Mouse (Mus musculus) lung, adult 18-20 months (tissue): ENCODE results near the gene Ptpdc1.

Experiments
- DNase-seq, 2 experiments: peaks; one replicate each; pipeline ENCODE4 v3.0.0; 2022; ENCODE audit warnings: mixed read lengths in 2 of 2

Gene Ptpdc1

GRCm38 (mm10) chr13:48653788-48654770, 28.6 kb upstream of the Ptpdc1 start:
- DNase-seq = peak; percentile 41 to 51

GRCm38 (mm10) chr13:48651132-48652065, 25.9 kb upstream of the Ptpdc1 start:
- no peak for DNase-seq

DNA sequence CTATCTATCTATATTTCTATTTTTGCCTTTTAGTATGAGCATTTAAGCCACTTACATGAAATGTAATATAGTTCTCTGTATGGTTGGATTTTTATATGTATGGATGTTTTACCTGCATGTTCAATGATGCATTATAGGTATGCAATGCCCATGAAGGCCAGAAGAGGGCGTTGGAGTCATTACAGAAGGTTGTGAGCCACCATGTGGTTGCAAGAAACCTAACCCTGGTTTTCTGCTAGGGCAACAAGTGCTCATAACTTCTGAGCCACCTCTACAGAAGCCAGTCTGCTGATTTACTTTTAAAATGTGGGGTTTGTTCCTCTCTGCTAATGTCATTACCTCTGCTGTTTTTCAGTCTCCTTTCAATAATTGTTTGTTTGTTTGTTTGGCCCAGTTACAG, 25.2 kb upstream of the Ptpdc1 start:
- DNase-seq = no peak

DNA sequence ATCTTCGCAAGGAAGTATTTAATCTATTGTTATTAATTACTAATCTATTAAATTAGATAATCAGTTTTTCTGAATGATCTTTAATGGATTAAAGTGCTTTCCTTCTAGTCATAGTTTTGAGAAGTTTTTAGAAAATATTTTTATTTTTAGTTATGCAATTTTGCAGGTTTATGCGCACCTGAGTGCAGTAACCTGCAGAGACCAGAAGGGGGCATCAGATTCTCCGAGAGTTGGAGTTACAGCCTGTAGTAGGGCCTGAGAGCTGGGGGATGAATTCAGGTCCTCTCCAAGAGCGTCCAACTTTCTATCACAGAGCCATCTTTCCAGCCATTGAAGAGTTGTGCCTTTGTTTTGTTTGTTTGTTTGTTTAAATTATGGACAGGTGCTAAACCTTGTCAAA, 21.2 kb upstream of the Ptpdc1 start:
- no peak for DNase-seq

DNA sequence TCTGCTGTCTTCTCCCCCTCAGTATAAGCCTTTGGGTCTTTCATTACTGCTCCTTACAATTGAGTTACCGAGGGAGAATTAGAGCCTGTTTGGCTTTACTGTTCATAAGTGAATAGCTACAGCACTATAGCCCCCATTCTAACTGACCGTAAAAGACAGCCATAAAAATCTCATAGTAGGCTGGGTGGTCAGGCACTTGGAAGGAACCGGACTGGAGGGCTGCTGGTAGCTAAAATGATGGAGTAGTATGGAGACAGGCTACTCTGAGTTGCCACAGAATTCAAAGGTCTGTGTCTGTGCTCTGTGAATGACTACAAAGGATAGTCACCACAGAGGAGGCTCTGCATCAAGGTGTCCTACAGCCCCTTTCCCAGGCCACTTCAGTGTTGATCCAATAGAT, 18.5 kb upstream of the Ptpdc1 start:
- DNase-seq = no peak

- no peak for DNase-seq
Measured at GRCm38 (mm10) chr13:48643072-48643471, 17.6 kb upstream of the Ptpdc1 start.

GRCm38 (mm10) chr13:48639570-48639969, 14.1 kb upstream of the Ptpdc1 start:
- peak; percentile 58 to 66 for DNase-seq

GRCm38 (mm10) chr13:48637706-48638105, 12.2 kb upstream of the Ptpdc1 start:
- no peak for DNase-seq

- DNase-seq = no peak
Measured at GRCm38 (mm10) chr13:48631691-48632090, 6.2 kb upstream of the Ptpdc1 start.

DNA sequence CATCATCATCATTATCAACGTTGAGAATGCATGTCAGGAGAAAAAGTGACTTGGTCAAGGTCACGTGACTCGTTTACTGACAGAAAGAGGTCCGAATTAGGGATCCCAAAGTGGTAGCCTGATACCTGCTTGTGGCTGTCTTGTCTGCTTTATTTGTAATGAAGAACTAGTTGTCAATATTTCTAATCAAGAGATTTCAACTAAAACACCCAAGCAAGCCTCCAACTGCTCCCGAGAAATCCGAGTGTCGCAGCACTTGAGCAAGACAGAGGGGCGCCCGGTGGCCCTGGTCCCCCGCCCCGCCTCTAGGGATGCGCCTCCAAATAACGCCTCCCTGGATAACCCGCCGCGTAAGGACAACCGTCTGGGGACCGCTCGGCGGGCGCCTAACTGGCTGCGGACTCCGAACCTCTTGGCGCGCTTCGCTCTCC, 481 bp downstream of the Ptpdc1 start:
- DNase-seq = no peak

GRCm38 (mm10) chr13:48618890-48619289, 6.6 kb downstream of the Ptpdc1 start:
- DNase-seq = no peak

- no peak for DNase-seq
Measured at GRCm38 (mm10) chr13:48617774-48618173, 7.7 kb downstream of the Ptpdc1 start.

- no peak for DNase-seq
Measured at GRCm38 (mm10) chr13:48614525-48614924, 10.9 kb downstream of the Ptpdc1 start.

DNA sequence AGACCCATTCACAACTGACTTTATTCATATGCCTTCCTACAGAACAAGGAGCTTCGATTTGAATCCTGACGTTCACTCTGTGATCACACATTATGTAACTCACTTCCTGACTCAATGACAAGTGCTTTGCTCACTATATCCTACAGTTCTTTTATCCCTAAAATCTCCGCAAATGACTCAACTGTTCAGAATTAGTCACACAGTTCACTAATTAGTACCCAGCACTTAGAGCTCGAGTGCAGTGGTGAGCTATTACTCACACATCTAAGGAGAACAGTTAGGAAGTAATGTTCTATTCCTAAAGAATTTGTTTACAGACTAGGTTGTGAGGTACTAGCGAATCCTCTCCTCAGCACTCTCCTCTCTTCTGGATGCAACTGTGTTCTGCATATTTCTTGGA, 16.4 kb downstream of the Ptpdc1 start:
- no peak for DNase-seq

DNA sequence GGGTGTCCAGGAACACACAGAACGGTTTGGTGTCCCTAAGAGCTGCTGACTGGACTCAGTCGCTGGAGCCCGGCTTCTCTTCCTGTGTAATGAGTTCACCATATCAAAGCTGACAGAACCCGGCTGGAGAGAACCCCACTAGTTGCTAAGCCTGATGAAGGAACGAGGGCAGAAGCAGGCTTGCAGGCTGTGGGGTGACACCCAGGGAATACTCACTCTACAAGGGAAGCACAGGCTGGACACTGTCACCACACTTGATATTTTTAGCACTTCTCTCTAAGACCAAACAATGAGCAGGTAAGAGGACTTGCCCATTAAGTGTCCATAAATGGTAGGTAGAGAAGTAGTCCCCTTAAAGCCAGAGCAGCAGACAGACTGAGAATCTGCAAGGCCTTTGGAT, 20.9 kb downstream of the Ptpdc1 start:
- no peak for DNase-seq

- DNase-seq = no peak
Measured at GRCm38 (mm10) chr13:48603296-48603695, 22.2 kb downstream of the Ptpdc1 start.

DNA sequence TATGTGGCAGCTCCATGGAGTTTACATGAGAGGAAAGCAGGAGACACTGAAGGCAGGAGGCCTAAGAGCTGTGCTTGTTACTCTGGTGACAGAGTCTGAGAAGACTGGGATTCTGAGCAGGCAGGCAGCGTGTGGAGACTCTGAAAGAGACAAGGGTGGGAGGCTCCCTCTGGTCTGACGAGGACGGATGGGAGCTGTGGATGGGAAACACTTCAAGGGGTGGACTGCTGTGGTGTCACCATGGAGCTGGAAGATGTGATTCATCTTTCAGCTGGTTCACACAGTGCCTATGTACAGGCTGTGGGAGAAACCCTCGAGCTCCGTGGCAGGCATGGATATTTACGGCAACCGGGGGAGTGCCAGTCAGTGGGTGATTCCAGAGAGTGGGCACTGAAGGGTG, 30.9 kb downstream of the Ptpdc1 start:
- no peak for DNase-seq

- DNase-seq = no peak
Measured at GRCm38 (mm10) chr13:48594031-48594430, 31.4 kb downstream of the Ptpdc1 start.

DNA sequence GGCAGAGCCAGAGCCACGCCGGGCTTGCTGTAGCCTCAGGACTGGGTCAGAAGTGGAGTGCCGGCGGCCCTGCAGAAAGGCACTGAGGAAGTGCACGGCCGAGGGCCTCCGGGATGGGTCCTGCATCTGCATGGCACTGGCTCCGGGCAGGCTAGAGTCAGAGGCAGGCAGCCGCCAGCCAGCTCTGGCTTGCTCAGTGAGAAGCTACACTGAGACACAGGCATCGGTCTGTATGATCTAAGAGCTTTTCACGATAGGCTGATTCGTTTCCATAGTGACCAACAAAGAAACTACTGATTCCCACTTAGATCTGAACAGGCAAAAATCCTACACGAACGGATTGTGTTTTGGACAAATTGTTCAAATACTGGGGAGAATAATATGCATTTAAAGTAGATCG, 32.3 kb downstream of the Ptpdc1 start:
- DNase-seq = no peak

DNA sequence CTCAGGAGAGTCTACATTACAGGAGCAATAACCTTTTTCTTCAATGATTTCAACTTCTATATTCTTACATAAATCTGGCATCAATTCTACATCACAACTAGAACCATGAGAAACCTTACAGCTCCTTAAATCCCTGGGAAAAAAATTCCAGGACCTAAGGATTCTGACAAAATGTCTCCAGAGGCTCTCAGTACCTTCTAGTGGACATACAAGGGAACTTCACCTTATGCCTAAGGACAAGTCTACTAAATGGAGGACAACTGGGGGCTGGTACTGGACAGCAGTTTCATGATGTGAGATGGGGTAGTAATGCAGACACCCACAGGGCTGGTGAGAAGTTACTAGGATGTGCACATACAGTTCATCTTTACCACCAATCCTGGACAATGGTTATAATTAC, 34.7 kb downstream of the Ptpdc1 start:
- DNase-seq = no peak

DNA sequence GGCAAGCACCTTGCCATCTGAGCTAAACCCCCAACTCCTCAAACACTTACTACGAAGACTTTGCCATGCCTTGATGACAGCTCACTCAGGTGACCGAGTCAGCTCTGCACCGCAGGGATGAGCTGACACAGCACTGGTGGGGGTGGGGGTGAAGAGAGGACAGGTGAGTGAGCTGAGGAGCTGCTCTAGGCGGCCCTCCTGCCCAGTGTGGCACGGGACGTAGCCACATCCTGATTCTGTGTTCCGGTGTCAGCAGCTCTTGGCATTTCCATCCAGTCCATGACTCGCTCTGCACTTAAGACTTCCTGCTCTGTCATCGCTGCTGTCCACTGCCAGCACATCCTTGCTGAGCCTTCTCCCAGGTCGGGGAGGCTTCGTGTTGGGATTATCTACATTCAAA, 38.1 kb downstream of the Ptpdc1 start:
- no peak for DNase-seq

- DNase-seq = no peak
Measured at GRCm38 (mm10) chr13:48586496-48586895, 39.0 kb downstream of the Ptpdc1 start.

- no peak for DNase-seq
Measured at GRCm38 (mm10) chr13:48585786-48586185, 39.7 kb downstream of the Ptpdc1 start.
